Mouse (Mus musculus): Measurements from ENCODE around the gene Ceacam9.

Ceacam9 gene

DNA sequence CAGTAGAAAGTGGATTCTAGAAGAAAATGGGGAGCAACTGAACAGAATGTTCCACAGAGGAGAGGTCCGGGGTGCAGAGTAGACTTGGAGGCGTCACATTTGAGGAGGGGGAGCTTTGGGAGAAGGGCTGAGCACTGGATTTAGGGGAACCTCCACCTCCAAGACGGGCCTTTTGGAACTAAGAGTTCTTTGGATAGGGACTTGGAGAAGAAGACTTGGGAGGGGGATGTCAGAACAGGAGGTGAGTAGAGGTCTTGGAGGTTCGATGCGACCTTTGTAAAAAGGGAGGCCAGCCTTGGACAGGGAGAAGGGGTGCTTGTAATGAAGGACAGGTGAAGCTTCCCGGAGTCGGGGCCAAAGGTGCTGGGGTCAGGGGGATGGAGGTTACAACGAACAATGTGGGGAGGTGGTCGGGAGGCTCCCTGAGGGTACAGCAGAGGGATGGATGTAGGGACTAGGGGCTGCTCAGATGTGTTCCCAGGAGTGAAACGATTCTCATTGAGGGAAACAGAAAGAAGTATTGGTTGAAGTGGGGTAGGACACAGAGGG, 17.4 kb downstream of the Ceacam9 start:
- no peak for DNase-seq (ENCODE audit: low read depth)

- no peak for DNase-seq (ENCODE audit: low read depth)
Measured at GRCm38 (mm10) chr7:16745373-16745772, 23.6 kb downstream of the Ceacam9 start.

- DNase-seq (ENCODE audit: low read depth): no peak
Measured at GRCm38 (mm10) chr7:16746093-16746492, 24.4 kb downstream of the Ceacam9 start.

GRCm38 (mm10) chr7:16747656-16748055, 25.9 kb downstream of the Ceacam9 start:
- DNase-seq (ENCODE audit: low read depth): no peak

DNA sequence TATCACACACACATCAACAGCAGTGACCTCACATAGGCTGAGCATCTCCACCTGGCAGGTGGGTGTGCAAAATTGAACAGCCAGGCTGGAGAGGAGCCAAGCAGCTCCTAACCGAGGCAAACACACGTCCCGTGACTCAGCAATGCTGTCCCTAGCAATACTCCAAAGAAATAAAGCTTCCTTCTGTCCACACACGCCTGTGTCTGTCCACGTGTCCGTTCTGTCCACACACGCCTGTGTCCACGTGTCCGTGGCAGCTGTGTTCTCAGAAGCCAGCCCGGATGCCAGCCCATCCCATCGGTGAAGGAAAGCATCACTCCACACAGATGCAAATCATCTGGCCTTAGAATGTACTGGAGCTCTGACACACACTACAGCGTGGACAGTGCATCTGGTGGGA, 30.3 kb downstream of the Ceacam9 start:
- DNase-seq (ENCODE audit: low read depth): no peak

- DNase-seq (ENCODE audit: low read depth): no peak
Measured at GRCm38 (mm10) chr7:16755362-16756017, 33.8 kb downstream of the Ceacam9 start.

- DNase-seq (ENCODE audit: low read depth): no peak
Measured at GRCm38 (mm10) chr7:16758872-16759574, 37.3 kb downstream of the Ceacam9 start.

DNA sequence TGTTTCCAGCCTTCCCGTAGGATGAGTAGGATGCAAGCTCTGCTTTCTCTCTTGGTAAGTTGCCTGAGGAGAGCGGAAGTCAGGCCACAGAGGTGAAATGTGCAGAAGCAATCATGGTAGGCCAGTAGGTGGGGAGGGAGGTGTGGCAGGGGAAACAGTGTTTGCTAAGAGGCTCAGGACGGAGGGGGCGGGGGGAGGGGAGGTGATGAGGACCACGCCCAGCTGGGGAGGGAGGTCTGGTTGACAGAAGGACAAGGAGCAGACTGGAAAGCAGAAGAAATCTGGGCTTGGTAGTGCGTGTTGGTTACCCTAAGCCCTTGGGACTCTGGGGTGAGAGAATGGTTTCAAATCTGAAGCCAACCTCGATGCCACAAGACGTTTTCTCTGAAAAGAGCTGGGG, 38.6 kb downstream of the Ceacam9 start:
- no peak for DNase-seq (ENCODE audit: low read depth)

GRCm38 (mm10) chr7:16761005-16761481, 39.3 kb downstream of the Ceacam9 start:
- DNase-seq (ENCODE audit: low read depth): no peak

DNA sequence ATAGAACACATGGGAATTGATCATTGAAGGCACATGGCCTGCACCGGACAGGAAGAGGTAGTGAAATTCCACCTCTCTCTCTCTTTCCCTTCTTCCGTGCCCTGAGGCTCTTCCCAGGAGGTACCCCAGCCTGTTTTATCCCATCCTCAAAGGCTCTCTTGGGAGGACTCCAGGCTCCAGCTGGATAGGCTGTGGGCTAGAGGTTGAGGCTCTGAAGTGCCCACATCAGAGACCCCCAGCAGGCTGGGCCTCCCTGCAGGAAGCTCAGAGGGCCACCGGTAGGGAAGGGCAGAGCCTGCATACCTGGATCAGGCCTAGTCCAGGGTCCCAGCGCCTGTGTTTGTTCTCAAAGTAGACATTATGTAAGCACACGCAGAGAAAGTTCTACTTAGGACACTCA, 39.9 kb downstream of the Ceacam9 start:
- no peak for DNase-seq (ENCODE audit: low read depth)

- DNase-seq (ENCODE audit: low read depth): no peak
Measured at GRCm38 (mm10) chr7:16763463-16764218, 41.9 kb downstream of the Ceacam9 start.

DNA sequence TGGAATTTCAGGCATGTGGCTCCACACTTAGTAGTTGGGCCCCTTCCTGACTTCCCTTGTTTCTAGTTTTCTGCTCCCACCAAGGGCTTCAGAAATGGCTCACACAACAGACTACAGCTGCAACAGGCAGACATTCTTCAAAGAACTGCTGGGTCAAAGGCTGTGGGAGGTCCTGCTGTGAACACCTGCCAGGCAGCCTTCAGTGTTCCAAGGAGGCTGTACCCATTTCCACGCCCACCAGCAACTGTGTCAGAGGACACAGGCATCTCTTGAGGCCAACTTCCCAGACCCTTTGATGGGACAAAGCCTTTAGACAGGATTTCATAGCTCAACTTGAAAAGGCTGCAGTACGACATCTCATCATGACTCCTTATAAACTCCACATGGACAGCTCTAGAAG, 44.7 kb downstream of the Ceacam9 start:
- no peak for DNase-seq (ENCODE audit: low read depth)
